Mouse (Mus musculus) retina, adult 2 months (tissue): ENCODE measurements around the gene Scn3b.

ENCODE experiments used
- DNase-seq: peaks from one replicate; pipeline ENCODE4 v3.0.0-alpha.2; 2012; ENCODE audit warnings: low read depth, low spot score

Gene Scn3b

DNA sequence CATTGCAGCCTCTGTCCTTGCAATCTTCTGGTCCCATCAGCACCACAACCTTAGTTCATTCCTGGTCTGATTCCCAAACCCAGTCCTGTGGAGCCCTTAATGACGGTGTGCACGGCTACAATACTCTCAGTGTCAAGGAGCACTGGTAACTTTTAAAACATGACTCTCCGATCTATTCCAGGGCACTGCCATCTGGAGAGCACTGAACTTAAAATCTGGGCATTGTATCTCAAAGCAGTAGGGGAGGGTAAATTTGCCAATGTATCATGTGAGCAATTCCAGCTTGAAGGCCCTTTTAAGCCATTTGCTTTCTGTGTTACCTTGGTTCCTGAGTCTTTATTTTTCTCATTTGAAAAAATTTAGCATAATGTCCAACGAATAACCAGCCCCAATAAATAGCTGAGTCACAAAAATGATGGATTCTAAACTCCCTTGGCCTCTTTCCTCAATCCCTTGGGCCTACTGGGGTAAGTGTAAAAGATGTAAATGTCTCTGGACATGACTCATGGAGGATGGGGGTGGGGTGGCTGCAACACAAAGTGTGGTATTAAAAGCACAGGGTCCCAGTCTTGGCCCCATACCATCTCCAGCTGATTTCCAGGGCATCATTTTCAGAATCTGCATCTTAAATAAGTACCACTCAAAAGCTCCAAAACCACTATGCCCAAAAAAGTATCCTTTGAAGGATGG lies 68.3 kb downstream of the Scn3b start:
- DNase-seq = no peak

DNA sequence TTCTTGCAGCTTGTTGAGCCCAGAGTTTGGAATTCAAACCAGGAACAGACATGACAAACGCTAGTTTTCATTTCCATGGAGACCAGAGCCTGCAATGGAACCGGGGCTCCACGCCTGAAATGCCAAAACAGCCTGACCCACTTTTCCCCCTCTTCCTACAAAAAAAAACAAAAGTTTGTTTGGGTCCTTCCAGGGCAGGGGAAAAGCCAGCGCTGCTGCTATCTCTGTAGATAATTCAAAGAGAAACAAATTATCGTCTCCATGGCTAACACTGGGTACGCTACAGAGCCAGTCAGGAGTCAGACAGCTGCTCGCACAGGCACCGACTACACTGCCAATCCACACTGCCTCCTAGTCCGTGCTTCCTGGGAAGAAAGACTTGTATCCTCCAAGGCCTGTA lies 70.6 kb downstream of the Scn3b start:
- no peak for DNase-seq
